In genomic region chr17:8974423-8974822, GRCm38 (mm10) we compare ENCODE assay signal across 16 mouse cellular contexts. TPM values are rescaled to one million over a fixed set of nuclear protein-coding genes. Genes with fewer than 3 reads are reported as not detected.
DNase-seq lines count a peak whose midpoint lies in the region; TF ChIP-seq lines count a peak whose summit lies in the region.
"Had no signal": no experiment of that assay in that cellular context is flagged by ENCODE, and none has a peak within 500 bp of the region (broad histone marks: within the 10 kb centered on the region; RNA-seq: fewer than 3 reads in every experiment).

No protein-coding gene starts in this region.

- no peak for TF ChIP-seq CTCF in brain, embryonic 14.5 days (IDR thresholded peaks at IDR 0.05; ENCODE audit: borderline replicate concordance, extremely low read depth, insufficient read depth, insufficient read length)

- TF ChIP-seq POLR2A in brain, embryonic 14.5 days (IDR thresholded peaks at IDR 0.05; ENCODE audit: borderline replicate concordance, extremely low read depth, insufficient read depth, insufficient read length, poor library complexity, severe bottlenecking), result no peak

- peak; percentile 21 for DNase-seq in kidney, postnatal 14 days
- no peak for DNase-seq in kidney, adult 8-10 months
- DNase-seq in Muller cell, postnatal 12 days (ENCODE audit: inconsistent ontology term), result peak; percentile 41
- DNase-seq in brain, embryonic 14.5 days (ENCODE audit: low read depth), result peak; percentile 49
- DNase-seq in cerebellum, adult 9-10 months, result peak; percentile 70
- DNase-seq in yolk sac, embryonic 10.5 days (ENCODE audit: low spot score), result no peak
- DNase-seq in embryo, embryonic 10.5 days (ENCODE audit: low spot score), result no peak
- DNase-seq in embryo, embryonic 9.5 days (ENCODE audit: extremely low spot score), result no peak
- DNase-seq: adrenal gland, postnatal 10 days; gastrocnemius, postnatal 10 days; heart, postnatal 14 days; kidney, adult 11 months; lung, embryonic 14.5 days; lung, postnatal 36 days; thymus, postnatal 36 days had no signal

RNA-seq across cellular contexts. Expression of gene 1700010I14Rik, which starts 13.7 kb away (rescaled TPM):
- 1.8 and 2.4 TPM in 2 replicates for polyA plus RNA-seq in brain, embryonic 14.5 days (2012; rRNA removed)
- polyA plus RNA-seq: C2C12 had no signal

Comparison
In these comparisons a context has a peak if more than half of its experiments do, and no peak if none do; other contexts are left out.
1. DNase-seq: peak in kidney, postnatal 14 days (single experiment), Muller cell, postnatal 12 days (single experiment), brain, embryonic 14.5 days (single experiment) and cerebellum, adult 9-10 months (single experiment); none in kidney, adult 8-10 months (0 of 2), yolk sac, embryonic 10.5 days (single experiment), embryo, embryonic 10.5 days (single experiment) and embryo, embryonic 9.5 days (single experiment).